Mouse (Mus musculus): Measurements from ENCODE around the gene Bfar. TPM values are rescaled to one million over a fixed set of nuclear protein-coding genes. Genes with fewer than 3 reads are reported as not detected.
"Not testable (repeated sequence)": the region's sequence is repeated elsewhere in the genome, so short reads cannot be mapped to it uniquely, and the experiment has no call there.

Gene Bfar
- total RNA-seq, 4 experiments from 2014 or later: 30.8 to 34.9 (median 34.5) TPM

DNA sequence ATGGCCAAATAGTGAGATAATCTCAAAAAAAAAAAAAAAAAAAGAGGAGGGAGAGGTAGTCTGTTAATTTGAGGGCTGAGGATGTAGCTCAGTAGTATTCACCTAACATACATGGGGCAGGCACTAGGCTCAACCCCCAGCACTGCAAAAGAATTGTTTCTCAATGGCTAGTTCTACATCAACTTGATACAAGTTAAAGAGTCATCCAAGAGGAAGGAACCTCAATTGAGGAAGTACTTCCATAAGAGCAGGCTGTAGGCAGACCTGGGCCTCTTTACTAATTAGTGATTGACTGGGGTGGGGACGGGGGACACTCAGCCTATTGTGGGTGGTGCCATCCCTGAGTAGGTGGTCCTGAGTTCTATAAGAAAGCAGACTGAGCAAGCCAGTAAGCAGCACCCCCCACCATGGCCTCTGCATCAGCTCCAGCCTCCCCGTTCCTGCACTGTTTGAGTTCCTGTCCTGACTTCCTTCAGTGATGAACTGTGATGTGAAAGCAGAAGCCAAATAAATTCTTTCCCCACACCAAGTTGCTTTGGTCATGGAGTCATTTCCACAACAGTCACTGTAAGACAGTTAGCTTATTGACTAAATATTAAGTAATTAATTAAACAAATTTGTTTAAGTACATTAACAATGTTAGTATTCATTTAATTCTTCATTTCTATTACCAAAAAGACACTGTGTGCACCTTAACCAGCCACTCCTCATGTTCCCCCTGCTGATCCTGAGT lies 45.3 kb downstream of the Bfar start:
- DNase-seq (ENCODE audit: low spot score in 2 of 2): no peak

- DNase-seq (ENCODE audit: low spot score in 2 of 2): no peak
Measured at GRCm38 (mm10) chr16:13722937-13723336, 51.3 kb downstream of the Bfar start.

GRCm38 (mm10) chr16:13727811-13728335 lies 56.2 kb downstream of the Bfar start:
- no peak for DNase-seq (ENCODE audit: low spot score in 2 of 2)

DNA sequence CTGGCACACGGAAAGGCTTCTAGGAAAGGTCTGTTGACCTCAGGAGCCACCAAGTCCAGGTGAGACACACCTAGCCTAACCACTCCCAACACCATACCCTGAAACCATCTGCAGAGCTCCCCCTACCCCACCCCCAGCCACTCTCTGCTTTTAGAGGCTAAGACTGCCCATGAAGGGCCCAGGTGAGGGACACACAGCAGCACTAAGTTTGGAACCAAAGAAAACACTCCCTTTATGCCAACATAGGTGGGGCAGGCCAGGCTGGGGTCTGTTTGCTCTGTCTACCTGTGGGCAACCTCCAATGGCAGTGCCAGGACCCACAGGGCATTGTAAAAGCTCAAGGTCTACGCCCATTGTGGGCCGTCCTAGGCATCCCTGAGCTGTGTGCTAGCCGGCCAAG lies 57.8 kb downstream of the Bfar start:
- no peak for DNase-seq (ENCODE audit: low spot score in 2 of 2)

DNA sequence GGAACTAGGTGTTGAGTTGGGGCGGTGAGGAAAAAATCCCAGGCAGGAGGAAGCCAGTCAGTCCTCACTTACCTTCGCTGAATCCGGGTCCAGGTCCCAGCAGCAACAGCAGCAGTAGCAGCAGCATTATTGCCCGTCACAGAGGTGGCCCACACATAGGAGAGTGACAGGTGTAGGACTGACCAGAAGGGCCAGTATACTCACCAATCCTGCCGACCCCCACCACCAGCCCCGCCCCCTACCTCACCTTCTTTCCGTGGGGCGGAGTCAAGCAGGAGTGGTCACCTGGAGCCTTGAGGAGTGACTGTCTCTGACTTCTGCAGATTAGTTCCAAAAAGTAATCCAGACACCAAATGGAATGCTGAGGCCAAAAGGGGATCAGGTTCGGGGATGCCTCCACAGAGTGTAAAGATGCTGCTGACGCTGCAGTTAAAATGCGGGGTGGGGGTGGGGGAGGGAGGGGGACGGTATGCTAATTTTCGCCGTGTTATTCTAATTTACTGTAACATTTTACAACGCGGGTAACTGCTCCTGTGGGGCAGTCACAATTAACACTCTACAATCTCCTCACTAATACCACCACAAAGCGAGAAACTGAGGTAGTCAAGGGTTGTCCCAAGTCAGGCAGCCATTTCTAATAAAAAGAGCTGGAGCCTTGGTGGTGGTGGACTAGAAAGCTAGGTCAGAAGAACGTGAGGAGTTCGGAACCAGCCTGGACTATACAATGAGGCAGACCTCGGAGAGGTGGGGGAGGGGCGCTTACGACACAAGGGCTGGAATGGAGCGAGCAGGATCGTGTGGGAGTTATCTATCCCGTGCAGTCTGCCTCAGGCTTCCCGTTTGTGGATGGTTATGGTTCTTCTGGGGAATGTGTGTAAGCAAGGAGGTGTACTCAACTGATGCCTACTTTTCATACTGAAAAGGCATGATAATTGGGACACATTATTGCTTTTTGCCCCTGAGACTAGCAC lies 58.9 kb downstream of the Bfar start, which contains the start of gene Pla2g10:
TSS of gene Pla2g10 (minus strand) at position 699 of the 971 bp plus-strand sequence.
- no peak for DNase-seq (ENCODE audit: low spot score in 2 of 2)

DNA sequence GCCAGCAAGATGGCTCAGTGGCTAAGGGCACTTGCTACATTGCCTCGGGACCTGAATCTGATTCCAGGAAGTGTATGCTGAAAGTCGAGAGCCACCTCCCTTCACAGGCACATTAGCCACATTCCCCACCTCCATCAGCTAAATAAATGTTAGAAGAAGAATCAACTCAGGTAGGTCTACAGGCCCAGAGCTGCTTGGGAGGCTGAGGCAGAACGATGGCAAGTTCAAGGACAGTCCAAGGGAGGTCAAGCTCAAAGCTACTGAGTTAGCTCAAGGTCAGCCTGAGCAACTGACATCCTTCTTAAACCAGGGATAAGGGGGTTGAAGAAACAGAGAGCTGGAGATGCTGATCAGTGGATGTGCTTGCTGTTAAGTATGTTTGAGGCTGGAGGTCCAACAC lies 61.1 kb downstream of the Bfar start:
- DNase-seq (ENCODE audit: low spot score in 2 of 2): no peak

DNA sequence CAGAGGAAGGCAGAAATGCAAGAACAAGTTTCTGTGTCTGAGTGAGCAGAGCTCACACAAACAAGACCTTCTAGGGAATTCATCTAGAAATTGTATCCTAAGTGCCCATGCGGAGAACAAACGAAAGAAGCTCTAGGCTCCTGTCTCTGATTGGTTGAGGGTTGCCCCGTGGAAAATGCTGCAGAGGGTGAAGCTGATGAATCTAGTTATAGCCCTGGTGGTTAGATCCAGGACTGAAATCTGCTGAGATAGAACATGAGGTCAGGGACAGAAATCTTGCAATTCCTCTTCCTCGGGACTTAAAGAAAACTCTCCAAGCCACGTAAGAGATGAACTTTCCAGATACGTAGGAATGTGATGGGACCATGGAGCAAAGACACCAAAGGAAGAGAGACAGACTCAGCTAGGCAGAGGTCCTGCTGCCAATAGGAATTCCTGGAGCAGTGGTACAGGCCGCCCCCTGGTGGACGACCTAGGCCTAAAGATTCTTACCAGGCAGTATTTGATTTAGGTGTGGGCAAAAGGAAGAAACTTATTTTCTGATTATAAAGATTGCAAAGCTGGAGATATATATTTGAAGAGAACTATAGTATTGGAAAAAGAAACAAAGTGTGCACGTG lies 62.0 kb downstream of the Bfar start:
- DNase-seq (ENCODE audit: low spot score in 2 of 2): peak; percentile 42 to 57

GRCm38 (mm10) chr16:13735977-13736376 lies 64.3 kb downstream of the Bfar start:
- no peak for DNase-seq (ENCODE audit: low spot score in 2 of 2)

GRCm38 (mm10) chr16:13739044-13739443 lies 67.4 kb downstream of the Bfar start:
- not testable (repeated sequence) for DNase-seq (ENCODE audit: low spot score in 2 of 2)

GRCm38 (mm10) chr16:13740844-13741243 lies 69.2 kb downstream of the Bfar start:
- DNase-seq (ENCODE audit: low spot score in 2 of 2): no peak

DNA sequence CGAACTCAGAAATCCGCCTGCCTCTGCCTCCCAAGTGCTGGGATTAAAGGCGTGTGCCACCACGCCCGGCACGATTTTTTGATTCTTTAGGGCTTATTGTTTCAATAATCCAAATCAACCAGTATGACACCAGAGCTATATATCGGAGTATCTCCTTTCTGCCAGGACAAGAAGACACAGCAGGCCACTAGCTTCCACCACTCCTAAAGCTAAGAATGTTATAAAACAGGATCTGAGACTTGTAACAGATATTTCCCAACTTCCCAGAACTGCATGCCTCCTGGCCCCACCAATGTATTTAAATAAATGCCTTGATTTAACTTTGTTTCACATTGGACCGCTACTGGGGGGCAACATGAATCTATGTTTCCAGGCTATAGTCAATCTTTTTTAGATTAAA lies 76.0 kb downstream of the Bfar start:
- DNase-seq (ENCODE audit: low spot score in 2 of 2): no peak

- no peak for DNase-seq (ENCODE audit: low spot score in 2 of 2)
Measured at GRCm38 (mm10) chr16:13748124-13748523, 76.5 kb downstream of the Bfar start.

DNA sequence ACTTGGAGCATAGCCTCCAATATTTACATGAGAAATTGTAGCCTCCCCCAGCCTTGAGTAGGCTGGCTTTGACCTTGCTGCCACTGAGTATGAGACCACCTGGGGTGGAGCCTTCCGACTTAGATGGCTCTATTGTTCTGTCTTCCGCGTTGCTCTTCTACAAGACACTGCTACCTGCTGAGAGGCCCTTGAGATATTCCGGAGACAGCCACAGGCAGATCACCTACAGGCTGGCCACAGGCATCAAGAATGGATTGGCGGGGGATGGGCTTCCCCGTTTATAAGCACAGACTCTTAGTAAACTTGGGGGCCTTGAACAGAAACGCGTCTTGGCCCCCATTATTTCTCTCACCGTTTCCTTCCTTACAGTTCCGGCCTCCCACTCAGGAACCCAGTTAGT lies 77.2 kb downstream of the Bfar start:
- not testable (repeated sequence) for DNase-seq (ENCODE audit: low spot score in 2 of 2)

GRCm38 (mm10) chr16:13749306-13749705 lies 77.6 kb downstream of the Bfar start:
- no peak for DNase-seq (ENCODE audit: low spot score in 2 of 2)

DNA sequence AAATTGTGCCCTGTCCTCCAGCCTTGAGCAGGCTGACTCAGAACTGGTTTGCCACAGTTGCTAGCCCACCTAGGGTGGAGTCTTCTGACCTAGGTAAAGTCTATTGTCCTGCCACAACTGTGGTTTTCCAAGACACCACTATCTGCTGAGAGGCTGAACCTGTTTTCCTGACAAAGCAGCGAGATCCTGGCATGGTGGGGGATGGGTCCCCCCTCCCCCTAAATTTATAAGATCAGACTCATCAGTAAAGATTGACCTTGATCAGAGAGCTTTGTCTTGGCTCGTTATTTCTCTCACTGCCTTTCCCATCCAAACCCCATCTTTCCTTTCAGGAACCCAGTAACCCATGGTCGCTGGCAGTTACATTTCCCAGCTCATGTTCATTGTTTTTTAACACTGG lies 78.3 kb downstream of the Bfar start:
- no peak for DNase-seq (ENCODE audit: low spot score in 2 of 2)

GRCm38 (mm10) chr16:13750626-13751025 lies 79.0 kb downstream of the Bfar start:
- DNase-seq (ENCODE audit: low spot score in 2 of 2): no peak

Other genes starting within 250 kb of the Bfar start
- gene Parn, start 3.7 kb upstream of the Bfar start, total RNA-seq (2022): 1 to 10 TPM; 5.5 to 7.6 (median 6.3) TPM
- 1 to 10 TPM; 1.5 to 2.9 (median 1.9) TPM for gene 3110001I22Rik, start 71 bp downstream of the Bfar start, total RNA-seq (2022)
- not detected for gene Pla2g10, start 59.1 kb downstream of the Bfar start, total RNA-seq (2022)
- gene Rrn3, start 108.8 kb downstream of the Bfar start, total RNA-seq (2022): 10 to 100 TPM; 35.0 to 39.0 (median 37.4) TPM
- 10 to 100 TPM; 39.9 to 45.9 (median 44.7) TPM for gene Ntan1, start 147.0 kb downstream of the Bfar start, total RNA-seq (2022)
- 10 to 100 TPM; 48.2 to 53.4 (median 50.5) TPM for gene Pdxdc1, start 231.3 kb downstream of the Bfar start, total RNA-seq (2022)
- gene Mpv17l, start 231.3 kb downstream of the Bfar start, total RNA-seq (2022): 1 to 10 TPM in 1 of 4 experiments, under 1 TPM in 3; 0.36 to 1.3 (median 0.97) TPM

All from gastrocnemius, adult 8-10 months (tissue).